Mouse (Mus musculus) midbrain, postnatal 0 days (tissue): Measurements from ENCODE around the gene Klhl24. TPM values are rescaled to one million over a fixed set of nuclear protein-coding genes. Genes with fewer than 3 reads are reported as not detected.

Experiments
- ATAC-seq: fragments of 200-750 bp; cut with Nextera tagmentation; 2 replicates; pipeline ENCODE4 v1.8.0; 2017; ENCODE audit warnings: moderate number of reproducible peaks, mild to moderate bottlenecking, moderate TSS enrichment, moderate library complexity; ENCODE audit not compliant: low FRiP score
- DNase-seq: peaks from one replicate; pipeline ENCODE4 v3.0.0-alpha.2; 2015; ENCODE audit warnings: low spot score
- H3K27ac ChIP-seq: fragments of 300-500 bp; sonication (generic); 2 replicates; pipeline ENCODE4 v1.5.1; 2014; ENCODE audit warnings: low read depth, mild to moderate bottlenecking, low read length, mixed read lengths
- H3K27me3 ChIP-seq: fragments of 300-500 bp; sonication (generic); 2 replicates; pipeline ENCODE4 v1.6.1; 2014; ENCODE audit warnings: low read length, control low read depth, mixed read lengths; ENCODE audit not compliant: insufficient read depth
- H3K36me3 ChIP-seq: fragments of 300-500 bp; sonication (generic); 2 replicates; pipeline ENCODE4 v1.6.1; 2014; ENCODE audit warnings: low read length, control low read depth, mixed read lengths; ENCODE audit not compliant: insufficient read depth
- H3K4me1 ChIP-seq: fragments of 300-500 bp; sonication (generic); 2 replicates; pipeline ENCODE4 v1.6.1; 2014; ENCODE audit warnings: mild to moderate bottlenecking, control low read depth, antibody characterized with exemption, low read length, mixed read lengths; ENCODE audit not compliant: insufficient read depth
- H3K4me2 ChIP-seq: fragments of 300-500 bp; sonication (generic); 2 replicates; pipeline ENCODE4 v1.6.1; 2014; ENCODE audit warnings: low read depth, mild to moderate bottlenecking, low read length, mixed read lengths; ENCODE audit not compliant: poor library complexity, severe bottlenecking
- H3K4me3 ChIP-seq: fragments of 300-500 bp; sonication (generic); 2 replicates; pipeline ENCODE4 v1.5.1; 2014; ENCODE audit warnings: low read depth, mild to moderate bottlenecking, low read length, moderate library complexity
- H3K9ac ChIP-seq: fragments of 300-500 bp; sonication (generic); replicated peaks from 2 replicates; pipeline ENCODE4 v1.6.1; 2014; ENCODE audit warnings: mild to moderate bottlenecking, low read length, moderate library complexity, mixed read lengths; ENCODE audit not compliant: poor library complexity, severe bottlenecking
- H3K9me3 ChIP-seq: fragments of 300-500 bp; sonication (generic); 2 replicates; pipeline ENCODE4 v1.6.1; 2016; ENCODE audit warnings: low read length, control low read depth
- CTCF ChIP-seq: IDR thresholded peaks from 2 replicates; pipeline ENCODE4 v1.5.1; 2016; ENCODE audit warnings: antibody characterized with exemption, mild to moderate bottlenecking
- WGBS: fragments of 180-500 bp; shearing (Covaris S2); extraction: QIAGEN DNeasy Blood & Tissue Kit; methylation state at CpG from one replicate; pipeline ENCODE4 v1.1.7; 2014; 5-methylcytosine and 5-hydroxymethylcytosine counted together
- polyA plus RNA-seq: library from polyadenylated mRNA; unstranded; fragments of >200 nt; fragmentation: Nextera tagmentation; extraction: Ambion mirVana; gene quantifications from 2 replicates; pipeline ENCODE4 v1.2.1, GENCODE M21; 2015
- total RNA-seq: library from RNA; depleted of rRNA; stranded (reverse); fragments of >200 nt; gene quantifications from 2 replicates; pipeline ENCODE4 v1.2.3, GENCODE M21; 2014

Klhl24 gene
- total and polyA plus RNA-seq, 2 experiments from 2014 or later = 36.3 to 78.2 TPM

GRCm38 (mm10) chr16:20130397-20130796, 33.1 kb downstream of the Klhl24 start:
- ATAC-seq = no peak
- Histone ChIP-seq H3K4me2 (no peak overlapping the region), H3K4me3 (no peak overlapping the region), H3K4me1 (no peaks in the 10 kb centered on the region), H3K27ac (no peak overlapping the region), H3K9me3 (no peaks in the 10 kb centered on the region), H3K27me3 (no peaks in the 10 kb centered on the region), H3K9ac (no peak overlapping the region), H3K36me3 (peaks cover 7% of the 10 kb centered on the region; the same call in 1 of the 2 replicates)
- DNase-seq = no peak
- no peak for TF ChIP-seq CTCF
- WGBS = 15% methylated on average over 2 of the region's 2 CpGs

DNA sequence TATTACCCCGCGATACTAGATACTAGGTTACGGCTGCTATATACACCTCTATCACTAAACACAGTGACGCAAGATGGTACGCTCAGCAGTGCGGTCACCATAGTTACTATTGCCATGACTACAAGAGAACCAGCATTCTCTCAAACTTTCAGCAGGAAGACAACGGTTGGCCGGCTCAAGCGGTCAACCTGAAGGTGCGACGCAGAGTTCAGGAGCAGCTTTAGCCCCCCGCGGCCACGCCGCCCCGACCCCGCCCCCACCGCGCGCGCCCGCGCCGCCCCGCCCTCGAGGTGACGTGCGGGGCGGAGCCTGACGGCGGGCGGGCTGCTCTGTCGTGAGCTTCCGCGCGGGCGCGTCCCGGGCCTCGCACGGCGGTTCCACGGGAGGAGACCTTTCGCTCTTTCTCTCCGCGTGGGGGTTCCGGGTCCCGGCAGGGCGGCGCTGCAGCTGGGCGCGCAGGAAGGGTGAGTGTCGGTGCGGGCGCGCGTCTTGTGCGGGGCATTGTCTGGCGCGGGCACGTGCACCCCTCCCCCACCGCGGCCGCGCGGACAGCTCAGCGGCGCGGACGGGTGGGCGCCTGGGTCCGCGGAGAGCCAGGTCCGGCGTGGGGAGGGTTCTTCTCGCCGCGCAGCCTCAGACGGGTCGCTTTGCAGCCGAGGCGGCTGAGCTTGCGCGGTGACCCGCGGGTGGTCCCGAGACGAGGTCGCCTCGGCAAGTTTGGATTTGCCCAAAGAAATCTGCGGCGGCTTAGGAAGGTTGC, 43.6 kb downstream of the Klhl24 start, which contains the start of gene Yeats2:
Yeats2 (plus strand) TSS at position 292 of the 760 bp plus-strand sequence.
- no peaks in the 10 kb centered on the region for H3K9me3 ChIP-seq
- no peaks in the 10 kb centered on the region for H3K27me3 ChIP-seq
- peak within 1 kb of the TSS; percentile 90 for H3K9ac ChIP-seq
- peak within 1 kb of the TSS; percentile 70 for H3K4me2 ChIP-seq
- no peaks in the 10 kb centered on the region for H3K36me3 ChIP-seq
- H3K4me1 ChIP-seq = peaks cover 9% of the 10 kb centered on the region; the same call in 1 of the 2 replicates
- peak within 1 kb of the TSS; percentile 98 for H3K27ac ChIP-seq
- peak; percentile 41 for TF ChIP-seq CTCF
- WGBS = under 1% methylated on average over 69 of the region's 92 CpGs
- peak; percentile 85 for DNase-seq
- peak; percentile 95 for ATAC-seq
- peak within 1 kb of the TSS; percentile 80 for H3K4me3 ChIP-seq

- no peak overlapping the region for H3K4me3 ChIP-seq
- H3K27ac ChIP-seq = no peak overlapping the region
- no peak for DNase-seq
- H3K27me3 ChIP-seq = no peaks in the 10 kb centered on the region
- H3K9ac ChIP-seq = no peak overlapping the region
- TF ChIP-seq CTCF = no peak
- no peak for ATAC-seq
- WGBS = 93% methylated on average over 3 of the region's 3 CpGs
- no peak overlapping the region for H3K4me2 ChIP-seq
- no peaks in the 10 kb centered on the region for H3K36me3 ChIP-seq
- H3K9me3 ChIP-seq = no peaks in the 10 kb centered on the region
- peaks cover 9% of the 10 kb centered on the region; the same call in 1 of the 2 replicates for H3K4me1 ChIP-seq
Observed at GRCm38 (mm10) chr16:20144568-20144967, 47.2 kb downstream of the Klhl24 start.

- Histone ChIP-seq H3K9me3 (no peaks in the 10 kb centered on the region), H3K27ac (no peak overlapping the region), H3K4me3 (no peak overlapping the region), H3K36me3 (peaks cover 22% of the 10 kb centered on the region), H3K4me2 (no peak overlapping the region), H3K27me3 (no peaks in the 10 kb centered on the region), H3K9ac (no peak overlapping the region), H3K4me1 (no peaks in the 10 kb centered on the region)
- 85% methylated on average over 5 of the region's 5 CpGs for WGBS
- TF ChIP-seq CTCF = no peak
- DNase-seq (no peak), ATAC-seq (no peak)
Observed at GRCm38 (mm10) chr16:20151991-20152390, 54.6 kb downstream of the Klhl24 start.

- Histone ChIP-seq H3K9me3 (no peaks in the 10 kb centered on the region), H3K4me2 (no peak overlapping the region), H3K4me3 (no peak overlapping the region), H3K27ac (no peak overlapping the region), H3K4me1 (no peaks in the 10 kb centered on the region), H3K9ac (no peak overlapping the region), H3K27me3 (no peaks in the 10 kb centered on the region), H3K36me3 (peaks cover 32% of the 10 kb centered on the region)
- no peak for ATAC-seq
- WGBS = 82% methylated on average over 3 of the region's 3 CpGs
- DNase-seq = no peak
- TF ChIP-seq CTCF = no peak
Observed at GRCm38 (mm10) chr16:20153742-20154141, 56.4 kb downstream of the Klhl24 start.

GRCm38 (mm10) chr16:20160130-20160529, 62.8 kb downstream of the Klhl24 start:
- Histone ChIP-seq H3K4me1 (no peaks in the 10 kb centered on the region), H3K27ac (no peak overlapping the region), H3K9me3 (no peaks in the 10 kb centered on the region), H3K9ac (no peak overlapping the region), H3K4me2 (no peak overlapping the region), H3K27me3 (no peaks in the 10 kb centered on the region), H3K36me3 (peaks cover 53% of the 10 kb centered on the region), H3K4me3 (no peak overlapping the region)
- TF ChIP-seq CTCF = 0 out of 2 replicates have a peak, but pooled peaks have one; percentile 9
- ATAC-seq = no peak
- no peak for DNase-seq
- 87% methylated on average over 2 of the region's 2 CpGs for WGBS
